Comparison of ENCODE assay signal across 1 mouse cellular context in the genomic region with DNA sequence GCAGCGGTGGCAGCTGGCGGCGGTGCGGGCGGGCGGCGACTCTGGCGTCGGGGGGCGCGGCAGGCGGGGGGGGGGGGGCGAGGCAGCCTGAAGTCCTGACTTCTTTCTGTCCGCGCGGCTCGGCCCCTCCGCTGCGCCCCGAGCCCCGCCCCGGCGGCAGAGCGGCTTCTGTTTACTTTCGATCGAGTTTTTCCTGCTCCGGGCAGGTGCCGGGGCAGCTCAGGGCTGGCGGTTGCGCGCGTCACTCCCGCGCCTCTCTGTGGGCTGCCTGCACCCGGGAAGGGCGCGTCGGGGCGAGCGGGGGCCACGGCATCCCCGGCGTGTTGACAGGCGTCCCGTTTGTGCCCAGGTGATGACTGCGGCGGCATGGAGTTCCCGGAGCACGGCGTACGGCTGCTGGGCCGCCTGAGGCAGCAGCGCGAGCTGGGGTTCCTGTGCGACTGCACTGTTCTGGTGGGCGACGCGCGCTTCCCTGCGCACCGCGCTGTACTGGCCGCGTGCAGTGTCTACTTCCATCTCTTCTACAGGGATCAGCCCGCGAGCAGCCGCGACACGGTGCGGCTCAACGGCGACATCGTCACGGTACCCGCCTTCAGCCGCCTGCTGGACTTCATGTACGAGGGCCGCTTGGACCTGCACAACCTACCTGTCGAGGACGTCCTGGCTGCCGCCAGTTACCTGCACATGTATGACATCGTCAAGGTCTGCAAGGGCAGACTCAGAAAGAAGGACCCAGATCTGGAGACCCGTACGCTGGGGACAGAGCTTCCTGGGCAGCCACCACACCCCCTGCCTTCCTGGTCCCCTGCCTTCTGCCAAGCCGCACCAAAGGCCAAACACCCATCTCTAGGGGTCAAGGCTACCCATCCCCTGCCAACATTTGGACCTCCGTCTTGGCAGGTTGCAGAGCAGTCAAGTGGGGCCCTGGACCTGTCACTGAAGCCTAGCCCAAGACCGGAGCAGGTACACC.
A peak's percentile ranks its signal among the peaks of the same experiment; 100 is the strongest.
TF ChIP-seq lines count a peak whose summit lies in the region.

No protein-coding gene starts in this region.

TF ChIP-seq in MEL, 35 proteins besides CTCF, POLR2A, EP300 and RAD21:
- TF ChIP-seq MYC (IDR thresholded peaks at IDR 0.05; ENCODE audit: low read depth, low read length) (0 out of 2 replicates have a peak, but pooled peaks have one; percentile 11), ELF1 (IDR thresholded peaks at IDR 0.05; ENCODE audit: low read depth, low read length) (peak; percentile 15; the same call in 1 of the 2 replicates), ZKSCAN1 (IDR thresholded peaks at IDR 0.05; ENCODE audit: low read depth, low read length) (0 out of 2 replicates have a peak, but pooled peaks have one; percentile 17), ZMIZ1 (IDR thresholded peaks at IDR 0.05; ENCODE audit: low read depth, low read length) (no peak), MAX (IDR thresholded peaks at IDR 0.05; ENCODE audit: low read length) (peak; percentile 63), JUND (IDR thresholded peaks at IDR 0.05; ENCODE audit: low read depth, low read length) (no peak), UBTF (IDR thresholded peaks at IDR 0.05; ENCODE audit: borderline replicate concordance, insufficient read depth, low read depth, low read length) (0 out of 2 replicates have a peak, but pooled peaks have one; percentile 13), TCF12 (IDR thresholded peaks at IDR 0.05; ENCODE audit: low read depth, low read length) (no peak), BHLHE40 (IDR thresholded peaks at IDR 0.05; ENCODE audit: borderline replicate concordance, low read depth, low read length) (no peak), MAZ (IDR thresholded peaks at IDR 0.05; ENCODE audit: low read depth, low read length) (no peak), CHD2 (IDR thresholded peaks at IDR 0.05; ENCODE audit: low read length) (no peak), TBP (IDR thresholded peaks at IDR 0.05; ENCODE audit: low read depth, low read length) (no peak), RCOR1 (IDR thresholded peaks at IDR 0.05; ENCODE audit: low read depth, low read length) (no peak), NRF1 (IDR thresholded peaks at IDR 0.05; ENCODE audit: insufficient read depth, low read depth, low read length, poor library complexity, severe bottlenecking) (peak; percentile 57), SMC3 (IDR thresholded peaks at IDR 0.05; ENCODE audit: low read depth, low read length) (0 out of 2 replicates have a peak, but pooled peaks have one; percentile 4), GABPA (IDR thresholded peaks at IDR 0.05; ENCODE audit: low read depth, low read length) (no peak), KAT2A (conservative IDR thresholded peaks at IDR 0.05; ENCODE audit: low read depth, low read length) (no peak), USF2 (IDR thresholded peaks at IDR 0.05; ENCODE audit: borderline replicate concordance in 1 of 2, insufficient read depth in 1 of 2, low read depth in 1 of 2, low read length in 2 of 2) (no peak), CHD1 (IDR thresholded peaks at IDR 0.05; ENCODE audit: low read depth, low read length) (no peak), ZNF384 (IDR thresholded peaks at IDR 0.05; ENCODE audit: low read depth, low read length) (no peak), ZC3H11A (IDR thresholded peaks at IDR 0.05; ENCODE audit: low read depth, low read length) (no peak), GATA1 (IDR thresholded peaks at IDR 0.05; ENCODE audit: low read depth, low read length) (no peak), NELFE (IDR thresholded peaks at IDR 0.05; ENCODE audit: low read depth, low read length) (no peak), TAL1 (IDR thresholded peaks at IDR 0.05; ENCODE audit: low read length) (no peak), SIN3A (IDR thresholded peaks at IDR 0.05; ENCODE audit: low read length) (peak; percentile 86), USF1 (IDR thresholded peaks at IDR 0.05; ENCODE audit: low read depth, low read length) (no peak), MXI1 (IDR thresholded peaks at IDR 0.05; ENCODE audit: low read depth, low read length) (no peak), MYB (IDR thresholded peaks at IDR 0.05; ENCODE audit: low read depth, low read length) (no peak), HCFC1 (IDR thresholded peaks at IDR 0.05; ENCODE audit: low read depth, low read length) (0 out of 2 replicates have a peak, but pooled peaks have one; percentile 10), POLR2AphosphoS5 (IDR thresholded peaks at IDR 0.05; ENCODE audit: borderline replicate concordance, low read depth, low read length) (no peak; the same call in 1 of the 2 replicates), MAFK (IDR thresholded peaks at IDR 0.05; ENCODE audit: borderline replicate concordance, low read depth, low read length) (no peak), E2F4 (IDR thresholded peaks at IDR 0.05; ENCODE audit: borderline replicate concordance, low read depth, low read length) (no peak), MEF2A (IDR thresholded peaks at IDR 0.05; ENCODE audit: extremely low read depth, insufficient replicate concordance, low read depth, low read length, poor library complexity, severe bottlenecking) (no peak), ETS1 (IDR thresholded peaks at IDR 0.05; ENCODE audit: low read depth, low read length) (0 out of 2 replicates have a peak, but pooled peaks have one; percentile 14), POLR2AphosphoS2 (IDR thresholded peaks at IDR 0.05; ENCODE audit: low read length) (no peak)
